Mouse (Mus musculus) kidney, postnatal 0 days (tissue): ENCODE measurements around the gene Il31ra. TPM values are rescaled to one million over a fixed set of nuclear protein-coding genes. Genes with fewer than 3 reads are reported as not detected.

Experiments
- ATAC-seq: fragments of 200-750 bp; cut with Nextera tagmentation; replicated peaks from 2 replicates; pipeline ENCODE4 v1.8.0; 2017; ENCODE audit warnings: low read depth, moderate number of reproducible peaks, moderate TSS enrichment, moderate library complexity; ENCODE audit not compliant: low FRiP score
- DNase-seq: peaks from one replicate; pipeline ENCODE4 v3.0.0-alpha.2; 2016; ENCODE audit warnings: low spot score
- H3K27ac ChIP-seq: fragments of 300-500 bp; sonication (generic); 2 replicates; pipeline ENCODE4 v1.5.1; 2014; ENCODE audit warnings: mild to moderate bottlenecking
- H3K27me3 ChIP-seq: fragments of 300-500 bp; sonication (generic); 2 replicates; pipeline ENCODE4 v1.6.1; 2014; ENCODE audit warnings: low read length, mixed read lengths; ENCODE audit not compliant: insufficient read depth
- H3K36me3 ChIP-seq: fragments of 300-500 bp; sonication (generic); 2 replicates; pipeline ENCODE4 v1.6.1; 2014; ENCODE audit warnings: low read length, mixed read lengths; ENCODE audit not compliant: insufficient read depth
- H3K4me1 ChIP-seq: fragments of 300-500 bp; sonication (generic); replicated peaks from 2 replicates; pipeline ENCODE4 v1.6.1; 2014; ENCODE audit warnings: antibody characterized with exemption, low read length, mixed read lengths; ENCODE audit not compliant: insufficient read depth
- H3K4me2 ChIP-seq: fragments of 300-500 bp; sonication (generic); 2 replicates; pipeline ENCODE4 v1.6.1; 2014; ENCODE audit warnings: mild to moderate bottlenecking, low read length, moderate library complexity, mixed read lengths
- H3K4me3 ChIP-seq: fragments of 300-500 bp; sonication (generic); replicated peaks from 2 replicates; pipeline ENCODE4 v1.5.1; 2014; ENCODE audit warnings: low read depth, low read length
- H3K9ac ChIP-seq: fragments of 300-500 bp; sonication (generic); 2 replicates; pipeline ENCODE4 v1.6.1; 2014; ENCODE audit warnings: low read depth, low read length
- H3K9me3 ChIP-seq: fragments of 300-500 bp; sonication (generic); replicated peaks from 2 replicates; pipeline ENCODE4 v1.6.1; 2016; ENCODE audit warnings: low read length, inconsistent platforms, mixed read lengths
- CTCF ChIP-seq: IDR thresholded peaks from 2 replicates; pipeline ENCODE4 v1.5.1; 2016; ENCODE audit warnings: antibody characterized with exemption, low read depth, mild to moderate bottlenecking, moderate library complexity
- WGBS: fragments of 180-500 bp; shearing (Covaris S2); extraction: QIAGEN DNeasy Blood & Tissue Kit; methylation state at CpG from one replicate; pipeline ENCODE4 v1.1.7; 2014; 5-methylcytosine and 5-hydroxymethylcytosine counted together
- polyA plus RNA-seq: library from polyadenylated mRNA; unstranded; fragments of >200 nt; fragmentation: Nextera tagmentation; extraction: Ambion mirVana; gene quantifications from 2 replicates; pipeline ENCODE4 v1.2.1, GENCODE M21; 2015

The Il31ra gene
- polyA plus RNA-seq, 1 experiment from 2014 or later: 0.53 TPM

DNA sequence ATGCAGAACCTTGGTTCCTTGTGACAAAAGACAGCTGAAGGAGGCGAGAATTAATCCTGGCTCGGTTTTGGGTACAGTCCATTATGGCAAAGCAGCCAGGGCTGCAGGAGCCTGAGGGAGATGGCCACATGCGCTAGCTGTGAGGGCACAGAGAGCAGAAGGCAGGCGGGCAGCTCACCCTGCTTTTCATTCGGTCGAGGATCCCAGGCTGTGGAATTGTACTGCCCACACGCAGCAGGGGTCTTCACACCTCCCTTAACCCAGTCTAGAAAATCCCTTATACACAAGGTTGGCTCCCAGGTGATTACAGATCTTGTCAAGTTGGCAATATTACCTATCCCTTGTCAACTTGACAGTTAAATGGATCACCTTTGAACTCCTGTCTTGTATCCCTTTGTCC, 29.5 kb upstream of the Il31ra start:
- H3K9ac ChIP-seq: no peak overlapping the region
- H3K9me3 ChIP-seq: no peaks in the 10 kb centered on the region
- no peak overlapping the region for H3K4me2 ChIP-seq
- 51% methylated on average over 7 of the region's 7 CpGs for WGBS
- H3K27ac ChIP-seq: no peak overlapping the region
- no peaks in the 10 kb centered on the region for H3K36me3 ChIP-seq
- TF ChIP-seq CTCF: no peak
- H3K4me1 ChIP-seq: no peaks in the 10 kb centered on the region
- DNase-seq (no peak), ATAC-seq (no peak)
- no peaks in the 10 kb centered on the region for H3K27me3 ChIP-seq
- no peak overlapping the region for H3K4me3 ChIP-seq

DNA sequence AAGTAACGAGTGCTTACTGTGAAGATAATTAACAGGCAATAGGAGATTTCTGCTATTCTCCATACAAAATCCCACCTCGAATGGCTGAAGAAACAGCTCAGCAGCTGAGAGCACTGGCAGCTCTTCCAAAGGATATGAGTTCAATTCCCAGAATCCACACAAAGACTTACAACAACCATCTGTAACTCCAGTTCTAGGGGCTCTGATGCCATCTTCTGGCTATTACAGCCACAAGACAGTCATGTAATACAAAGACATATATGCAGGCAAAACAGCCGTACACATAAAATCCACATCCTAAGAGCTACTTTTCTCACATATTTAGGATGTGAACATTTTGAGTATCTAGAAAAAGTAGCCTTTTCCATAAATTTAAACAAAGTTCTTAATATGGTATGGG, 27.4 kb upstream of the Il31ra start:
- peak; percentile 46; the same call in 1 of the 2 replicates for TF ChIP-seq CTCF
- Histone ChIP-seq H3K9ac (no peak overlapping the region), H3K27ac (no peak overlapping the region), H3K4me3 (no peak overlapping the region), H3K4me2 (no peak overlapping the region), H3K4me1 (no peaks in the 10 kb centered on the region), H3K27me3 (no peaks in the 10 kb centered on the region), H3K9me3 (no peaks in the 10 kb centered on the region), H3K36me3 (no peaks in the 10 kb centered on the region)
- DNase-seq (no peak), ATAC-seq (no peak)
- 47% methylated on average over 3 of the region's 3 CpGs for WGBS

DNA sequence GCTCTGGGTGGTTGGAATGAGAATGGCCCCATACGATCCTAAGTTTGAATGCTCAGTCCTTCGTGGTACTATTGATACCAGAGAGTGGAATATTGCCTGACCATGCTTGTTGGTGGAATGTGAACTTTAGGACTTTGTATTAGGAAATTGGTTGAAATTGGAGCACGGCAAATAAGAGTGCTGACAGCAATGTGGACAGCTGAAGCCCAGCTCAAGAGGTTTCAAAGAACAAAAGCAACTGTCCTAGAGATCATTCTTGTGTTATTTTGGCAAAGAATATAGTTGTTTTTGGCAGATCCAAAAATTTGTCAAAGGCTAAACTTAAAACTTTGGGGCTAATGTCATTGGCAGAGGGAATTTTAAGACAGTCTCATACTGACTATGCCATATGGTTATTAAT, 14.4 kb upstream of the Il31ra start:
- DNase-seq (no peak), ATAC-seq (no peak)
- no peak for TF ChIP-seq CTCF
- Histone ChIP-seq H3K4me2 (no peak overlapping the region), H3K36me3 (no peaks in the 10 kb centered on the region), H3K4me3 (no peak overlapping the region), H3K9me3 (no peaks in the 10 kb centered on the region), H3K27me3 (no peaks in the 10 kb centered on the region), H3K4me1 (no peaks in the 10 kb centered on the region), H3K27ac (no peak overlapping the region), H3K9ac (no peak overlapping the region)
- 83% methylated on average over 3 of the region's 3 CpGs for WGBS

DNA sequence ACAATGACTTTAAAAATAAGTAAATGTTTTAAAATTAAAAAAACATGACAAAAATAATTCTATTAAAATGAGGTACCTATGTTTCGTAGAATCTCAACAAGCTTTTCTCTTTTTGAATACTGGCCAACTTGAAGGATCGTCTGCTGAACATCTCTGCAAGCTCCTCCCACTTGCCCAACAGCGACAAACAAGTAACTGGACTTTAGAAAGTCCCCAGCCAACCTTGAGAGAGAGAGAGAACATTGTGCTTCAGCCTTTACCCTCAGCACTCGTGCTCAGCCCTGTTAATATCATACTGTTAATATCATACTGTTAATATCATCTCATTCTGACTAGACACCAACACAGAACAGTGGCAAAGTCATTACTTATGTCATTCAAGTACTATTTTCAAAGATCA, 10.3 kb upstream of the Il31ra start:
- H3K4me3 ChIP-seq: no peak overlapping the region
- WGBS: 62% methylated on average over 4 of the region's 4 CpGs
- DNase-seq (no peak), ATAC-seq (no peak)
- no peak overlapping the region for H3K9ac ChIP-seq
- H3K27me3 ChIP-seq: no peaks in the 10 kb centered on the region
- H3K4me1 ChIP-seq: no peaks in the 10 kb centered on the region
- no peaks in the 10 kb centered on the region for H3K36me3 ChIP-seq
- no peak overlapping the region for H3K27ac ChIP-seq
- H3K9me3 ChIP-seq: no peaks in the 10 kb centered on the region
- TF ChIP-seq CTCF: no peak
- no peak overlapping the region for H3K4me2 ChIP-seq

DNA sequence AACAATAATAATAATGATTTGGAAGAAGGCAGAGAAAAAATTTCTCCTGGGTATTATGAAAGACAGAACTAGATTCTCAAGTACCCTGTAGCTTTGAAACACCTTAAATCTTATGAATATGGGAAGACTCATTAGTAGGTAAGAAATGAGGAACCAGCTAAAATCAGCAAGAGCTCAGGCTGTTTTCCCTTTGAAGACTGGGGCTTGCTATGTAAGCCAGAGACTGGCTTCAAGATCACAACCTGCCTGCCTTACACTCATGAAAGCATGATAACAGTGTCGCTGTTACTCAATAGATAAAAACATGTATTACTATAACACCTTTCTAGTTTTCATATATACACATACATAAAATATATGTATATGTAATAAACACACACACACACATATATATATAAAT, 9.7 kb upstream of the Il31ra start:
- H3K4me2 ChIP-seq: no peak overlapping the region
- no peaks in the 10 kb centered on the region for H3K4me1 ChIP-seq
- H3K36me3 ChIP-seq: no peaks in the 10 kb centered on the region
- 88% methylated on average over 1 of the region's 1 CpGs for WGBS
- no peak for TF ChIP-seq CTCF
- DNase-seq (no peak), ATAC-seq (no peak)
- no peaks in the 10 kb centered on the region for H3K9me3 ChIP-seq
- H3K27me3 ChIP-seq: no peaks in the 10 kb centered on the region
- H3K4me3 ChIP-seq: no peak overlapping the region
- H3K9ac ChIP-seq: no peak overlapping the region
- no peak overlapping the region for H3K27ac ChIP-seq

DNA sequence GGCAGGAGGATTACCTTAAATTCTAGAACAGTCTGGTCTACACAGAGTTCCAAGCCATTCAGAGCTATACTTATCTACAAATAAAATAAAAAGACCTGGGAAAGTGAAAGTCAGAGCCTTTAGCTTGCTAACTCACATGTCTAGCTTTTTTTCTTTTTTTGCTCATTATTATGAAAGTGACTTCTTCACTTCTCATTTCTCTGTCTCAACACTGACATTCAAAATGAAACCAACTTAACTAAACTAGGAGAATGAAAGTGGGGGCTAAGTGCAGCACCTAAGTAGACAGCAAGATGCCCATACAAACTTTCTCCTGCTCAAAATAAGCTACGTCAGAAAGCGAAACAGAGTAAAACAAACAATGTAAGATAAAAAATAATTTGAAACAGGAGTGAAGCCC, 8.4 kb upstream of the Il31ra start:
- no peaks in the 10 kb centered on the region for H3K4me1 ChIP-seq
- no peaks in the 10 kb centered on the region for H3K9me3 ChIP-seq

DNA sequence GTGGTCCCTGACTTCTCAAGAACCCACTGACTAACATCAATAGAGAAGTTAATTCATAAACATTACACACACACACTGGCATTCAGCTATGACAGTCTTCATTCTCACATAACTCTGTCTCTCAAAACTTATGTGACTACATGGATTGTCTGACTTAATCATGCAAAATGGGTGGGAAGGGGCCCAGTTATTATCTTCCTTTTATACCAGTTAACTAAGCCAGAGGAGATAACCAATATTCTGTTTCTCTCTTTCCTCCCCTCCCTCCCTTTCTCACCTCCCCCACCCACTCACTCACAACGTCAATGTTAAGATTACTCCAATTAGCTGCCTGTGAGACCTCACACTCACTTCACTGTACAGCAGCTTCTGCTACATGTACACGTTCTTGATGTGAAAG, 3.9 kb downstream of the Il31ra start:
- Histone ChIP-seq H3K9me3 (no peaks in the 10 kb centered on the region), H3K4me1 (no peaks in the 10 kb centered on the region), H3K9ac (no peak overlapping the region), H3K36me3 (no peaks in the 10 kb centered on the region), H3K27ac (no peak overlapping the region), H3K4me2 (no peak overlapping the region), H3K27me3 (no peaks in the 10 kb centered on the region), H3K4me3 (no peak overlapping the region)
- DNase-seq (no peak), ATAC-seq (no peak)
- 28% methylated on average over 2 of the region's 2 CpGs for WGBS
- TF ChIP-seq CTCF: no peak

More for the DNA sequence above, 8.4 kb upstream of the Il31ra start:
- no peak for ATAC-seq
- H3K27me3 ChIP-seq: no peaks in the 10 kb centered on the region
- WGBS: 89% methylated on average over 2 of the region's 2 CpGs
- TF ChIP-seq CTCF: no peak
- H3K9ac ChIP-seq: no peak overlapping the region
- no peaks in the 10 kb centered on the region for H3K36me3 ChIP-seq
- H3K4me2 ChIP-seq: no peak overlapping the region
- H3K27ac ChIP-seq: no peak overlapping the region
- no peak overlapping the region for H3K4me3 ChIP-seq
- DNase-seq: no peak
